Comparison of ENCODE assay signal across 15 mouse cellular contexts in genomic region chr15:62952487-62953214, GRCm38 (mm10).
DNase-seq lines count a peak whose midpoint lies in the region; ATAC-seq and TF ChIP-seq lines count a peak whose summit lies in the region.
"Had no signal": no experiment of that assay in that cellular context is flagged by ENCODE, and none has a peak within 500 bp of the region (broad histone marks: within the 10 kb centered on the region; RNA-seq: fewer than 3 reads in every experiment).

No protein-coding gene starts in this region.

- no peak overlapping the region for H3K9ac ChIP-seq in heart, embryonic 14.5 days (ENCODE audit: low read length)
- H3K9ac ChIP-seq in lung, embryonic 15.5 days: no peak overlapping the region
- H3K9ac ChIP-seq in lung, postnatal 0 days (replicated peaks; ENCODE audit: low read depth): no peak overlapping the region
- H3K9ac ChIP-seq in intestine, embryonic 16.5 days (ENCODE audit: low read depth, low read length): no peak overlapping the region
- H3K9ac ChIP-seq in stomach, embryonic 15.5 days: no peak overlapping the region
- H3K9ac ChIP-seq: neural tube, embryonic 12.5 days had no signal

- no peak overlapping the region for H3K4me3 ChIP-seq in heart, embryonic 14.5 days (ENCODE audit: control insufficient read depth in 1 of 2, insufficient read depth in 1 of 2, low read depth in 1 of 2, low read length in 2 of 2)
- H3K4me3 ChIP-seq in lung, embryonic 15.5 days: no peak overlapping the region
- H3K4me3 ChIP-seq in lung, postnatal 0 days (ENCODE audit: low read depth, low read length): no peak overlapping the region
- H3K4me3 ChIP-seq in intestine, embryonic 16.5 days (ENCODE audit: low read length): no peak overlapping the region
- no peak overlapping the region for H3K4me3 ChIP-seq in stomach, embryonic 15.5 days (replicated peaks)
- H3K4me3 ChIP-seq: hindbrain, embryonic 10.5 days; megakaryocyte, embryonic 14.5 days; neural tube, embryonic 12.5 days had no signal

- no peaks in the 10 kb centered on the region for H3K27me3 ChIP-seq in heart, embryonic 14.5 days (ENCODE audit: control insufficient read depth, insufficient read depth, low read length)
- no peaks in the 10 kb centered on the region for H3K27me3 ChIP-seq in lung, embryonic 15.5 days
- no peaks in the 10 kb centered on the region for H3K27me3 ChIP-seq in lung, postnatal 0 days (replicated peaks; ENCODE audit: insufficient read depth, low read length)
- H3K27me3 ChIP-seq in intestine, embryonic 16.5 days (replicated peaks; ENCODE audit: control insufficient read depth, insufficient read depth, low read length): no peaks in the 10 kb centered on the region
- no peaks in the 10 kb centered on the region for H3K27me3 ChIP-seq in stomach, embryonic 15.5 days (replicated peaks)
- H3K27me3 ChIP-seq: megakaryocyte, embryonic 14.5 days; neural tube, embryonic 12.5 days had no signal

- no peaks in the 10 kb centered on the region for H3K9me3 ChIP-seq in heart, embryonic 14.5 days (ENCODE audit: control insufficient read depth, low read length)
- no peaks in the 10 kb centered on the region for H3K9me3 ChIP-seq in lung, embryonic 15.5 days
- H3K9me3 ChIP-seq in lung, postnatal 0 days (ENCODE audit: low read length): no peaks in the 10 kb centered on the region
- H3K9me3 ChIP-seq in intestine, embryonic 16.5 days (ENCODE audit: control insufficient read depth, low read length): no peaks in the 10 kb centered on the region
- H3K9me3 ChIP-seq in stomach, embryonic 15.5 days: no peaks in the 10 kb centered on the region
- H3K9me3 ChIP-seq: hindbrain, embryonic 10.5 days; megakaryocyte, embryonic 14.5 days; neural tube, embryonic 12.5 days had no signal

- ATAC-seq in heart, embryonic 14.5 days (ENCODE audit: insufficient number of reproducible peaks, insufficient read depth, low FRiP score, low read depth): no peak
- no peak for ATAC-seq in lung, embryonic 15.5 days (ENCODE audit: borderline replicate concordance, extremely low read depth, low FRiP score, low TSS enrichment)
- ATAC-seq in lung, postnatal 0 days: no peak
- no peak for ATAC-seq in intestine, embryonic 16.5 days
- no peak for ATAC-seq in stomach, embryonic 15.5 days (ENCODE audit: insufficient read depth, low FRiP score, low read depth)

- no peak overlapping the region for H3K4me2 ChIP-seq in heart, embryonic 14.5 days (ENCODE audit: low read length)
- no peak overlapping the region for H3K4me2 ChIP-seq in lung, embryonic 15.5 days
- H3K4me2 ChIP-seq in lung, postnatal 0 days (replicated peaks; ENCODE audit: low read depth, low read length): no peak overlapping the region
- H3K4me2 ChIP-seq in intestine, embryonic 16.5 days (ENCODE audit: low read depth, low read length): no peak overlapping the region
- H3K4me2 ChIP-seq in stomach, embryonic 15.5 days: no peak overlapping the region
- H3K4me2 ChIP-seq: neural tube, embryonic 12.5 days had no signal

- no peak for DNase-seq in heart, adult 18-20 months
- DNase-seq in lung, postnatal 0 days (ENCODE audit: low spot score): no peak
- no peak for DNase-seq in ovary, adult 18-20 months (ENCODE audit: low spot score)
- DNase-seq in layer of hippocampus, adult 18-20 months (ENCODE audit: low spot score in 2 of 2): no peak
- DNase-seq: adrenal gland, postnatal 36 days; cerebellum, adult 11-12 months; left cerebral cortex, postnatal 4 days; lung, adult 18-20 months had no signal

- TF ChIP-seq EP300 in lung, postnatal 0 days (IDR thresholded peaks at IDR 0.05): no peak

- no peaks in the 10 kb centered on the region for H3K36me3 ChIP-seq in heart, embryonic 14.5 days (ENCODE audit: control insufficient read depth, insufficient read depth, low read length)
- H3K36me3 ChIP-seq in lung, embryonic 15.5 days: no peaks in the 10 kb centered on the region
- H3K36me3 ChIP-seq in lung, postnatal 0 days (ENCODE audit: insufficient read depth, low read length): no peaks in the 10 kb centered on the region
- H3K36me3 ChIP-seq in intestine, embryonic 16.5 days (ENCODE audit: control insufficient read depth, insufficient read depth, low read length): no peaks in the 10 kb centered on the region
- H3K36me3 ChIP-seq in stomach, embryonic 15.5 days: no peaks in the 10 kb centered on the region
- H3K36me3 ChIP-seq: hindbrain, embryonic 10.5 days; neural tube, embryonic 12.5 days had no signal

- peaks cover 0 to 4% of the 10 kb centered on the region in 2 experiments; a peak in 1 of 4 replicates for H3K4me1 ChIP-seq in heart, embryonic 14.5 days (ENCODE audit: control insufficient read depth in 2 of 2, insufficient read depth in 2 of 2, low read length in 2 of 2)
- peaks cover 6% of the 10 kb centered on the region; the same call in 1 of the 2 replicates for H3K4me1 ChIP-seq in lung, embryonic 15.5 days
- no peaks in the 10 kb centered on the region for H3K4me1 ChIP-seq in lung, postnatal 0 days (ENCODE audit: insufficient read depth, low read depth, low read length)
- H3K4me1 ChIP-seq in intestine, embryonic 16.5 days (ENCODE audit: control insufficient read depth, insufficient read depth, low read length): 0 out of 2 replicates have a peak, but pooled peaks cover 4% of the 10 kb centered on the region
- no peaks in the 10 kb centered on the region for H3K4me1 ChIP-seq in stomach, embryonic 15.5 days
- H3K4me1 ChIP-seq: hindbrain, embryonic 10.5 days; megakaryocyte, embryonic 14.5 days; neural tube, embryonic 12.5 days had no signal

- peak overlapping the region; percentile 50 to 53; a peak in 2 of 4 replicates for H3K27ac ChIP-seq in heart, embryonic 14.5 days (replicated peaks in 1 of 2; ENCODE audit: control insufficient read depth in 1 of 2, insufficient read depth in 1 of 2, low read depth in 2 of 2, low read length in 2 of 2)
- 0 out of 2 replicates have a peak overlapping the region, but pooled peaks have one; percentile 38 for H3K27ac ChIP-seq in lung, embryonic 15.5 days
- no peak overlapping the region for H3K27ac ChIP-seq in lung, postnatal 0 days (ENCODE audit: low read length)
- peak overlapping the region; percentile 43 for H3K27ac ChIP-seq in intestine, embryonic 16.5 days (ENCODE audit: low read length)
- peak overlapping the region; percentile 76; the same call in 1 of the 2 replicates for H3K27ac ChIP-seq in stomach, embryonic 15.5 days
- H3K27ac ChIP-seq: hindbrain, embryonic 10.5 days; neural tube, embryonic 12.5 days had no signal

- no peak for TF ChIP-seq CTCF in lung, postnatal 0 days (IDR thresholded peaks at IDR 0.05)

- 70% methylated on average over 5 of the region's 5 CpGs for WGBS in heart, embryonic 14.5 days
- 64% methylated on average over 5 of the region's 5 CpGs for WGBS in lung, embryonic 15.5 days
- 64% methylated on average over 5 of the region's 5 CpGs for WGBS in lung, postnatal 0 days
- 62% methylated on average over 5 of the region's 5 CpGs for WGBS in intestine, embryonic 16.5 days
- WGBS in stomach, embryonic 15.5 days: 52% methylated on average over 5 of the region's 5 CpGs
